Mouse (Mus musculus): ENCODE results near the gene 2010111I01Rik.

GRCm38 (mm10) chr13:63344481-63344880 lies 379.8 kb downstream of the 2010111I01Rik start:
- TF ChIP-seq CTCF (IDR thresholded peaks at IDR 0.05; ENCODE audit: low read depth) (no peak), EP300 (optimal IDR thresholded peaks at IDR 0.05) (no peak)

Measured in stomach, postnatal 0 days (tissue).